In the genomic region with DNA sequence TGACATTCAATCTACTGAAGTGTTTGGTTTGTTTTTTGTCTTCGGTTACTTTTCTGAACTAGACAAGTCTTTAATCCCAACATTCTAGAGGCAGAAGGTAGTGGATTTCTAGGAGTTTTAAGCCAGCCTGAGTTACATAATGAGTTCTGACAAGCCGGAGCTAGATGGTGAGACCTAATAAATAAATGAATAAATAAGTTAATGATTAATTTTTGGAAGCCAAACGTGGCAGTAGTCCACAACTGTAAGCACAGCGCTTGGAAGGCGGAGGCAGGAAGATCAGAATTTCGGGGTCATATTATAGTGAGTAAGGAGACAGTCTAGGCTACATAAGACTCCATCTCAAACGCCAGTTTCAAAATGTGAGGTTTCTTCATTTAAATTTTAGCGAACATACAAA, we compare ENCODE assay signal across 8 mouse cellular contexts. TPM values are rescaled to one million over a fixed set of nuclear protein-coding genes. Genes with fewer than 3 reads are reported as not detected.
A peak's percentile ranks its signal among the peaks of the same experiment; 100 is the strongest.
DNase-seq lines count a peak whose midpoint lies in the region; ATAC-seq lines count a peak whose summit lies in the region.

No protein-coding gene starts in this region.

- no peaks in the 10 kb centered on the region for H3K9me3 ChIP-seq in heart, embryonic 12.5 days (replicated peaks)
- H3K9me3 ChIP-seq in embryonic facial prominence, embryonic 15.5 days (replicated peaks): no peaks in the 10 kb centered on the region
- no peaks in the 10 kb centered on the region for H3K9me3 ChIP-seq in midbrain, embryonic 13.5 days

- no peak overlapping the region for H3K9ac ChIP-seq in heart, embryonic 12.5 days
- H3K9ac ChIP-seq in embryonic facial prominence, embryonic 15.5 days: no peak overlapping the region
- no peak overlapping the region for H3K9ac ChIP-seq in midbrain, embryonic 13.5 days (replicated peaks)

- H3K4me3 ChIP-seq in heart, embryonic 12.5 days: peak overlapping the region; percentile 55
- peak overlapping the region; percentile 49 for H3K4me3 ChIP-seq in embryonic facial prominence, embryonic 15.5 days (replicated peaks)
- peak overlapping the region; percentile 49 for H3K4me3 ChIP-seq in midbrain, embryonic 13.5 days (replicated peaks)

- DNase-seq in heart, postnatal 10 days: no peak
- DNase-seq in kidney, adult 9 months: peak; percentile 89
- no peak for DNase-seq in thymus, postnatal 36 days
- no peak for DNase-seq in gastrocnemius, postnatal 25 days
- no peak for DNase-seq in cerebellum, postnatal 10 days

- no peaks in the 10 kb centered on the region for H3K36me3 ChIP-seq in heart, embryonic 12.5 days
- no peaks in the 10 kb centered on the region for H3K36me3 ChIP-seq in embryonic facial prominence, embryonic 15.5 days
- H3K36me3 ChIP-seq in midbrain, embryonic 13.5 days: no peaks in the 10 kb centered on the region

- H3K4me1 ChIP-seq in heart, embryonic 12.5 days (replicated peaks): peaks cover 5% of the 10 kb centered on the region
- peaks cover 8% of the 10 kb centered on the region for H3K4me1 ChIP-seq in embryonic facial prominence, embryonic 15.5 days
- peaks cover 5% of the 10 kb centered on the region for H3K4me1 ChIP-seq in midbrain, embryonic 13.5 days (replicated peaks)

- intact Hi-C loops in heart, postnatal 10 days (cut with DNase I): loop anchor here (2.0 kb wide), 1 partner anchor 33 kb away; no protein-coding TSS in a partner anchor

- 64% methylated on average over 8 of the region's 8 CpGs for WGBS in heart, embryonic 12.5 days
- WGBS in embryonic facial prominence, embryonic 15.5 days: 66% methylated on average over 8 of the region's 8 CpGs
- 72% methylated on average over 8 of the region's 8 CpGs for WGBS in midbrain, embryonic 13.5 days

- no peaks in the 10 kb centered on the region for H3K27me3 ChIP-seq in heart, embryonic 12.5 days (replicated peaks)
- H3K27me3 ChIP-seq in embryonic facial prominence, embryonic 15.5 days: no peaks in the 10 kb centered on the region
- peaks cover 17% of the 10 kb centered on the region for H3K27me3 ChIP-seq in midbrain, embryonic 13.5 days

- no peak overlapping the region for H3K27ac ChIP-seq in heart, embryonic 12.5 days (ENCODE audit: poor library complexity, severe bottlenecking)
- no peak overlapping the region for H3K27ac ChIP-seq in embryonic facial prominence, embryonic 15.5 days (replicated peaks)
- H3K27ac ChIP-seq in midbrain, embryonic 13.5 days: no peak overlapping the region

- ATAC-seq in heart, embryonic 12.5 days (ENCODE audit: insufficient number of reproducible peaks, low FRiP score): no peak
- no peak for ATAC-seq in embryonic facial prominence, embryonic 15.5 days (ENCODE audit: insufficient number of reproducible peaks, low FRiP score, low TSS enrichment, low read depth)
- ATAC-seq in midbrain, embryonic 13.5 days: no peak

- H3K4me2 ChIP-seq in heart, embryonic 12.5 days: peak overlapping the region; percentile 89
- H3K4me2 ChIP-seq in embryonic facial prominence, embryonic 15.5 days (replicated peaks): peak overlapping the region; percentile 77
- H3K4me2 ChIP-seq in midbrain, embryonic 13.5 days (replicated peaks): peak overlapping the region; percentile 88

RNA-seq across cellular contexts. Expression of a gene that starts 17.9 kb away (rescaled TPM):
- polyA plus RNA-seq in heart, embryonic 12.5 days (2016; fragmentation: Nextera tagmentation; extraction: Ambion mirVana): 11.8 and 12.6 TPM in 2 replicates
- 10 to 100 TPM in 1 of 2 experiments, 1 to 10 TPM in 1; 9.9 to 17.4 TPM for total RNA-seq in heart, postnatal 10 days (2021)
- 13.9 and 16.6 TPM in 2 replicates for polyA plus RNA-seq in embryonic facial prominence, embryonic 15.5 days (2015; fragmentation: Nextera tagmentation; extraction: Ambion mirVana)
- 23.4 and 24.8 TPM in 2 replicates for polyA plus RNA-seq in midbrain, embryonic 13.5 days (2015; fragmentation: Nextera tagmentation; extraction: Ambion mirVana)
- total RNA-seq in gastrocnemius, postnatal 25 days (2021): 100 to 1,000 TPM in 1 of 2 experiments, 10 to 100 TPM in 1; 46.4 to 185 TPM
